Comparison of ENCODE assay signal across 9 mouse cellular contexts in genomic region chr3:145614362-145615115, GRCm38 (mm10). TPM values are rescaled to one million over a fixed set of nuclear protein-coding genes. Genes with fewer than 3 reads are reported as not detected.
DNase-seq lines count a peak whose midpoint lies in the region; ATAC-seq and TF ChIP-seq lines count a peak whose summit lies in the region.
"Had no signal": no experiment of that assay in that cellular context is flagged by ENCODE, and none has a peak within 500 bp of the region (broad histone marks: within the 10 kb centered on the region; RNA-seq: fewer than 3 reads in every experiment).

No protein-coding gene starts in this region.

- H3K4me2 ChIP-seq in liver, embryonic 11.5 days = 0 out of 2 replicates have a peak overlapping the region, but pooled peaks have one; percentile 16
- H3K4me2 ChIP-seq in liver, embryonic 12.5 days = no peak overlapping the region
- peak overlapping the region; percentile 39 for H3K4me2 ChIP-seq in stomach, postnatal 0 days (replicated peaks; ENCODE audit: low read depth)

- TF ChIP-seq EP300 in stomach, postnatal 0 days (optimal IDR thresholded peaks at IDR 0.05) = no peak

- no peaks in the 10 kb centered on the region for H3K9me3 ChIP-seq in liver, embryonic 11.5 days (ENCODE audit: control insufficient read depth, low read length)
- H3K9me3 ChIP-seq in liver, embryonic 12.5 days (replicated peaks) = no peaks in the 10 kb centered on the region
- H3K9me3 ChIP-seq in stomach, postnatal 0 days (ENCODE audit: control insufficient read depth, low read length) = no peaks in the 10 kb centered on the region
- H3K9me3 ChIP-seq: G1E had no signal

- no peaks in the 10 kb centered on the region; the same call in 1 of the 2 replicates for H3K27me3 ChIP-seq in liver, embryonic 11.5 days (replicated peaks; ENCODE audit: control insufficient read depth, insufficient read depth, low read length)
- no peaks in the 10 kb centered on the region for H3K27me3 ChIP-seq in liver, embryonic 12.5 days (replicated peaks)
- no peaks in the 10 kb centered on the region for H3K27me3 ChIP-seq in stomach, postnatal 0 days (ENCODE audit: control insufficient read depth, insufficient read depth, low read length)

- no peak for TF ChIP-seq CTCF in stomach, postnatal 0 days (IDR thresholded peaks at IDR 0.05; ENCODE audit: low read depth)

- no peak overlapping the region for H3K9ac ChIP-seq in liver, embryonic 11.5 days (ENCODE audit: low read depth, low read length)
- H3K9ac ChIP-seq in liver, embryonic 12.5 days = no peak overlapping the region
- H3K9ac ChIP-seq in stomach, postnatal 0 days (ENCODE audit: low read length) = peak overlapping the region; percentile 41

- no peak for DNase-seq in liver, embryonic 11.5 days (ENCODE audit: low spot score)
- peak; percentile 43 for DNase-seq in forelimb bud, embryonic 11.5 days (ENCODE audit: low read depth, low spot score)
- DNase-seq in kidney, adult 11 months = peak; percentile 38
- peak; percentile 71 for DNase-seq in lung, postnatal 10 days
- DNase-seq in stomach, postnatal 0 days (ENCODE audit: low spot score) = peak; percentile 59
- no peak for DNase-seq in left cerebral cortex, adult 8-10 months (ENCODE audit: low spot score in 2 of 2)
- DNase-seq in urinary bladder, adult 2 months (ENCODE audit: low spot score) = no peak

- H3K4me1 ChIP-seq in liver, embryonic 11.5 days (replicated peaks; ENCODE audit: control insufficient read depth, insufficient read depth, low read length) = peaks cover 6% of the 10 kb centered on the region
- peaks cover 13% of the 10 kb centered on the region; the same call in 1 of the 2 replicates for H3K4me1 ChIP-seq in liver, embryonic 12.5 days
- H3K4me1 ChIP-seq in stomach, postnatal 0 days (replicated peaks; ENCODE audit: control insufficient read depth, insufficient read depth) = 0 out of 2 replicates have a peak, but pooled peaks cover 2% of the 10 kb centered on the region

- no peak overlapping the region for H3K27ac ChIP-seq in liver, embryonic 11.5 days (ENCODE audit: low read depth, low read length)
- no peak overlapping the region for H3K27ac ChIP-seq in liver, embryonic 12.5 days
- peak overlapping the region; percentile 61 for H3K27ac ChIP-seq in stomach, postnatal 0 days (replicated peaks)

- H3K4me3 ChIP-seq in liver, embryonic 11.5 days (ENCODE audit: low read depth, low read length) = no peak overlapping the region
- no peak overlapping the region for H3K4me3 ChIP-seq in liver, embryonic 12.5 days
- H3K4me3 ChIP-seq in stomach, postnatal 0 days (ENCODE audit: low read depth, low read length) = 0 out of 2 replicates have a peak overlapping the region, but pooled peaks have one; percentile 1

- 0 out of 2 replicates have a peak, but pooled peaks have one; percentile 22 for ATAC-seq in liver, embryonic 11.5 days (replicated peaks; ENCODE audit: low FRiP score)
- no peak for ATAC-seq in liver, embryonic 12.5 days
- ATAC-seq in stomach, postnatal 0 days (ENCODE audit: low FRiP score, low TSS enrichment) = peak; percentile 54; the same call in 1 of the 2 replicates

- H3K36me3 ChIP-seq in liver, embryonic 11.5 days (ENCODE audit: control insufficient read depth, insufficient read depth, low read length) = no peaks in the 10 kb centered on the region
- no peaks in the 10 kb centered on the region for H3K36me3 ChIP-seq in liver, embryonic 12.5 days
- H3K36me3 ChIP-seq in stomach, postnatal 0 days (ENCODE audit: control insufficient read depth, insufficient read depth, low read length) = no peaks in the 10 kb centered on the region
- H3K36me3 ChIP-seq: G1E had no signal

- WGBS in liver, embryonic 11.5 days = 17% methylated on average over 17 of the region's 17 CpGs
- 25% methylated on average over 17 of the region's 17 CpGs for WGBS in liver, embryonic 12.5 days (ENCODE audit: insufficient replicate concordance)
- WGBS in stomach, postnatal 0 days = 14% methylated on average over 17 of the region's 17 CpGs

RNA-seq across cellular contexts. Expression of gene Ccn1, which starts 35.2 kb away (rescaled TPM):
- polyA plus RNA-seq in liver, embryonic 11.5 days (2014; fragmentation: Nextera tagmentation; extraction: Ambion mirVana) = 14.2 and 16.4 TPM in 2 replicates
- polyA plus RNA-seq in liver, embryonic 12.5 days (2016; fragmentation: Nextera tagmentation; extraction: Ambion mirVana) = 11.1 and 11.3 TPM in 2 replicates
- polyA plus RNA-seq in stomach, postnatal 0 days (2015; fragmentation: Nextera tagmentation; extraction: Ambion mirVana) = 78.5 and 84.9 TPM in 2 replicates
- 10 to 100 TPM in 1 of 4 experiments, 1 to 10 TPM in 3; 3.6 to 11.7 (median 5.4) TPM for total RNA-seq in left cerebral cortex, adult 8-10 months (2022)
- 81.8 and 89.1 TPM in 2 replicates for polyA plus RNA-seq in urinary bladder, adult 2 months (2012; rRNA removed)
- total RNA-seq: G1E had no signal
- polyA plus RNA-seq: G1E had no signal

RNA-seq across cellular contexts. Expression of gene Znhit6, which starts 38.5 kb away (rescaled TPM):
- polyA plus RNA-seq in liver, embryonic 11.5 days (2014; fragmentation: Nextera tagmentation; extraction: Ambion mirVana) = 36.0 and 38.5 TPM in 2 replicates
- 25.7 and 26.1 TPM in 2 replicates for polyA plus RNA-seq in liver, embryonic 12.5 days (2016; fragmentation: Nextera tagmentation; extraction: Ambion mirVana)
- 16.8 and 17.5 TPM in 2 replicates for polyA plus RNA-seq in stomach, postnatal 0 days (2015; fragmentation: Nextera tagmentation; extraction: Ambion mirVana)
- 10 to 100 TPM; 15.7 to 18.0 (median 16.4) TPM for total RNA-seq in left cerebral cortex, adult 8-10 months (2022)
- 15.1 and 16.0 TPM in 2 replicates for polyA plus RNA-seq in urinary bladder, adult 2 months (2012; rRNA removed)

Comparison
In these comparisons a context has a peak if more than half of its experiments do, and no peak if none do; other contexts are left out.
1. DNase-seq: peak in forelimb bud, embryonic 11.5 days (single experiment), kidney, adult 11 months (single experiment), lung, postnatal 10 days (single experiment) and stomach, postnatal 0 days (single experiment); none in liver, embryonic 11.5 days (single experiment), left cerebral cortex, adult 8-10 months (0 of 2) and urinary bladder, adult 2 months (single experiment).